Mouse (Mus musculus): ENCODE results near the gene Pde5a. TPM values are rescaled to one million over a fixed set of nuclear protein-coding genes. Genes with fewer than 3 reads are reported as not detected.
A peak's percentile ranks its signal among the peaks of the same experiment; 100 is the strongest.

The Pde5a gene
- polyA plus RNA-seq, 1 experiment, result 2.9 TPM

DNA sequence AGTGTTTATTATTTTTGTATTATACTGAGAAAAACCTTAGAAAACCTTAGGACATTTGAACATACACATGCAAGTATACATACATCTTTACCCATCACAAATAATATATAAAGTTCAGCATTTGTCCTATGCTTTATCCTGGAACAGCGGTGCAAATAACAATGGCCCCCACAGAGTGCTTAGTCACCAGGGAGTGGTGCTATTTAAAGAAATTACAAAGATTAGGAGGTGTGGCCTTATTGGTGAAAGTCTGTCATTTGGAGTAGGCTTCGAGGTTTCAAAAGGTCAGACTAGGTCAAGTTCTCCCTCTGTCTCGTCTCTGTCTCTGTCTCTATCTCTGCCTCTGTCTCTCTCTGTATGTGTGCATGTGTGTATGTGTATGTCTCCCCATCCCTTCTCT is 32.9 kb upstream of the Pde5a start:
- no peak for TF ChIP-seq MAX (IDR thresholded peaks at IDR 0.05)
- TF ChIP-seq FOSL1 (IDR thresholded peaks at IDR 0.05; ENCODE audit: insufficient read depth, low read length, poor library complexity, severe bottlenecking), result no peak
- TF ChIP-seq MYOG (IDR thresholded peaks at IDR 0.05; ENCODE audit: control insufficient read depth, extremely low read depth, insufficient read length), result no peak
- TF ChIP-seq CEBPB (IDR thresholded peaks at IDR 0.05; ENCODE audit: low read depth), result no peak
- no peak for TF ChIP-seq MYOD1 (IDR thresholded peaks at IDR 0.05; ENCODE audit: control insufficient read depth, insufficient read length, low read depth)
- TF ChIP-seq USF1 (IDR thresholded peaks at IDR 0.05; ENCODE audit: low read depth), result no peak
- Histone ChIP-seq H3ac (ENCODE audit: control insufficient read depth, insufficient read length, low read depth) (no peak overlapping the region), H3K79me3 (ENCODE audit: low read depth) (no peaks in the 10 kb centered on the region), H3K36me3 (ENCODE audit: control insufficient read depth, insufficient read depth) (no peaks in the 10 kb centered on the region), H3K27me3 (ENCODE audit: control insufficient read depth, insufficient read depth, insufficient read length) (no peaks in the 10 kb centered on the region), H3K4me3 (ENCODE audit: insufficient read depth, poor library complexity, severe bottlenecking) (no peak overlapping the region), H3K79me2 (ENCODE audit: control insufficient read depth, insufficient read depth) (no peaks in the 10 kb centered on the region)

DNA sequence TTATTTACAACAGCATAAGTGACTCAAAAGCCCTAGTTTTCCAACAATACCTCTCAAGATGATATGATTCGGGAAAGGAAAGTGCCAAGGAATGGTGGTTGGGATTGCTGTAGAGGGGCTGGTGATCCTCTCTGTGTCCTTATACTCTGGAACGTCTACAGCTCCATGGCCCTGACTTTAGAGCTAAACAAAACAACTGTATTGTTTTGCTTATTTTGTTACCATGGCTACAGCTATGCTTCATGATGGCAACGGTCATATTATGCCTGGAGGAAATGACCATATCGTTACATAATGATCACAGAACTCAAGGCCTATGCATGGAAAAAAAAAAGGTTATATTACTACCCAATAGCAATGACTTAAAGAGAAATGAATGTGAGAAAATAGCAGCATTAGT is 32.1 kb upstream of the Pde5a start:
- no peaks in the 10 kb centered on the region for H3K79me2 ChIP-seq (ENCODE audit: control insufficient read depth, insufficient read depth)
- no peaks in the 10 kb centered on the region for H3K27me3 ChIP-seq (ENCODE audit: control insufficient read depth, insufficient read depth, insufficient read length)
- H3ac ChIP-seq (ENCODE audit: control insufficient read depth, insufficient read length, low read depth), result no peak overlapping the region
- no peaks in the 10 kb centered on the region for H3K36me3 ChIP-seq (ENCODE audit: control insufficient read depth, insufficient read depth)
- no peak overlapping the region for H3K4me3 ChIP-seq (ENCODE audit: insufficient read depth, poor library complexity, severe bottlenecking)
- no peaks in the 10 kb centered on the region for H3K79me3 ChIP-seq (ENCODE audit: low read depth)
- TF ChIP-seq CEBPB (IDR thresholded peaks at IDR 0.05; ENCODE audit: low read depth) (no peak), MYOG (IDR thresholded peaks at IDR 0.05; ENCODE audit: control insufficient read depth, extremely low read depth, insufficient read length) (no peak), CTCF (IDR thresholded peaks at IDR 0.05; ENCODE audit: control insufficient read depth, insufficient read depth, insufficient read length) (no peak), FOSL1 (IDR thresholded peaks at IDR 0.05; ENCODE audit: insufficient read depth, low read length, poor library complexity, severe bottlenecking) (no peak), MAX (IDR thresholded peaks at IDR 0.05) (no peak)

DNA sequence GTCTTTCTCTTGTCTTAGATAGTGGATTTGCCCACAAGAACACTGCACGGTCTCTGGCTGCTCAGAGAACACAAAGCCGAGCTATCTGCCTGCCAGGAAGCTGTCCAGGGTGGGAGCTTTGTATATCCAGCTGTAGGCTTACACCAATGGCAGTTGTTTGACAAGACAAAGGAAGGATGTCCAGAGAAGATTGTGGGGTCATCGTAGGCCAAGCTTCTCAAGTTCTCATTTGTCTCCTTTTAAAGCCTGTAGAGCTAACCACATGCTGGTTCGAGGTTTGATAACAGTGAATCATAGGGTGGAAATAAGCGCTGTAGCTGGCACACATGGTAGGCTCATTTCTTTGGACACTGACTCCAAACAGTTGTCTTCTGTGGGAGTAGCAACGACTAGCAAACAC is 24.5 kb upstream of the Pde5a start:
- no peak overlapping the region for H3K4me3 ChIP-seq (ENCODE audit: insufficient read depth, poor library complexity, severe bottlenecking)
- H3K36me3 ChIP-seq (ENCODE audit: control insufficient read depth, insufficient read depth), result no peaks in the 10 kb centered on the region
- H3ac ChIP-seq (ENCODE audit: control insufficient read depth, insufficient read length, low read depth), result no peak overlapping the region
- H3K79me3 ChIP-seq (ENCODE audit: low read depth), result no peaks in the 10 kb centered on the region
- H3K27me3 ChIP-seq (ENCODE audit: control insufficient read depth, insufficient read depth, insufficient read length), result no peaks in the 10 kb centered on the region
- TF ChIP-seq MAX (IDR thresholded peaks at IDR 0.05) (peak; percentile 56), USF1 (IDR thresholded peaks at IDR 0.05; ENCODE audit: low read depth) (no peak), CEBPB (IDR thresholded peaks at IDR 0.05; ENCODE audit: low read depth) (no peak), MYOD1 (IDR thresholded peaks at IDR 0.05; ENCODE audit: control insufficient read depth, insufficient read length, low read depth) (peak; percentile 74)
- H3K79me2 ChIP-seq (ENCODE audit: control insufficient read depth, insufficient read depth), result no peaks in the 10 kb centered on the region

DNA sequence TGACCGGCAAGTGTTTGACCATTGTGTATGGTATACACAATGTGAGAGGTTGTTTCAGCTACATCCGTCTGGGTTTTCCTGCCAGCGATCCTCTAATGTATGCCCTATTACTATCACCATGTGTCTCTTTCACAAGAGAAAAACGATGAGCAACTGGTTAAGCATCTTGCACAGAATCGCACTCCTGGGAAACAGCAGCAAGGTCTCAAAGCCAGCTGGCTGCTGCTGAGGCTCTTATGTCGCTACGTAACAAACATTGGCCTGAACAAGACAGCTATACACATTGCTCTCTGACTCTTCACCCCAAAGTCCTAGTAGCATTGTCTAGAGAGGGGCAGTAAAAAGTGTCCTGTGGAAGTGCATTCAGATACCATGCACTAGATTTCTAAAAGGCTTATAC is 23.5 kb upstream of the Pde5a start:
- Histone ChIP-seq H3K36me3 (ENCODE audit: control insufficient read depth, insufficient read depth) (no peaks in the 10 kb centered on the region), H3K27me3 (ENCODE audit: control insufficient read depth, insufficient read depth, insufficient read length) (no peaks in the 10 kb centered on the region), H3ac (ENCODE audit: control insufficient read depth, insufficient read length, low read depth) (no peak overlapping the region)

DNA sequence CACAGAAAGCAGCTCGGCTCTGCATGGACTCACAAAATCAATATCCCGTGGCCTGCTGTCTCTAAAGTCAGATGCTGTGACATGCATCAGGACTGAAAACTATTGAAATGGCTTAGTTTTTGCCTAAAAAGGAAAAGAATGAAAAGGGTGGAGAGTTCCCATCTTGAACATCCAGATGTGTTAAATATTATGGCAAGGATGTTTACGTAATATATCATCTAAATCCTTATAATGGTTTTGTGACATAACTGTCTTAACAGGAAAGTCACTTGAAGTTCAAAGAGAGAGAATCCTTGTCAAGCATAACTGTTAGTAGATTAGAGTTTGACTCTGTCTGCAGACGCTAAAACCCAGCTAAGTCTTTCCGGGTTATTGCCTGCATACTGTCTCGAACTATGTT is 20.3 kb upstream of the Pde5a start:
- no peak overlapping the region for H3ac ChIP-seq (ENCODE audit: control insufficient read depth, insufficient read length, low read depth)

More for the DNA sequence above, 23.5 kb upstream of the Pde5a start:
- Histone ChIP-seq H3K79me3 (ENCODE audit: low read depth) (no peaks in the 10 kb centered on the region), H3K79me2 (ENCODE audit: control insufficient read depth, insufficient read depth) (no peaks in the 10 kb centered on the region), H3K4me3 (ENCODE audit: insufficient read depth, poor library complexity, severe bottlenecking) (no peak overlapping the region)
- TF ChIP-seq USF1 (IDR thresholded peaks at IDR 0.05; ENCODE audit: low read depth) (no peak), MYOD1 (IDR thresholded peaks at IDR 0.05; ENCODE audit: control insufficient read depth, insufficient read length, low read depth) (no peak), FOSL1 (IDR thresholded peaks at IDR 0.05; ENCODE audit: insufficient read depth, low read length, poor library complexity, severe bottlenecking) (no peak), MAX (IDR thresholded peaks at IDR 0.05) (no peak), CEBPB (IDR thresholded peaks at IDR 0.05; ENCODE audit: low read depth) (no peak), MYOG (IDR thresholded peaks at IDR 0.05; ENCODE audit: control insufficient read depth, extremely low read depth, insufficient read length) (no peak), CTCF (IDR thresholded peaks at IDR 0.05; ENCODE audit: control insufficient read depth, insufficient read depth, insufficient read length) (no peak)

DNA sequence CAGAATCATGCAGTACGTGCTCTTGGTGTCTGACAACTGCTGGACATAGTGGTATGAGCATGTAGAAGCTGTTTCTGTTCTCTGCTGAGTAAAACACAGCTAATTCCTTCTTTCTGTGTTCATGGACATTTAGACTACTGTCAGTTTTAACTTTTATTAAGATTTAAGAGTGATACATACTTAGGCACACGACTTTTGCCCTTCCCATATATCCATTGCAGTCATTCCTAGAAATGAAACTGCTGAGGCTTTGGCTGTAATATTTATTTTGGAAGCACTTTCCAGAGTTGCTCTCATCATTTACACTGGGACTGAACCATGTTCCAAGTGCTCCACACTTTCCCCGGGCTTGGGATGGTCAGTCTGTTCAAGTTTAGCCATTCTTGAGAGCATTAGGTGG is 18.6 kb upstream of the Pde5a start:
- no peak overlapping the region for H3K4me3 ChIP-seq (ENCODE audit: insufficient read depth, poor library complexity, severe bottlenecking)

More for the DNA sequence above, 20.3 kb upstream of the Pde5a start:
- TF ChIP-seq CEBPB (IDR thresholded peaks at IDR 0.05; ENCODE audit: low read depth) (no peak), CTCF (IDR thresholded peaks at IDR 0.05; ENCODE audit: control insufficient read depth, insufficient read depth, insufficient read length) (no peak), USF1 (IDR thresholded peaks at IDR 0.05; ENCODE audit: low read depth) (no peak), MYOD1 (IDR thresholded peaks at IDR 0.05; ENCODE audit: control insufficient read depth, insufficient read length, low read depth) (no peak), FOSL1 (IDR thresholded peaks at IDR 0.05; ENCODE audit: insufficient read depth, low read length, poor library complexity, severe bottlenecking) (no peak)
- H3K4me3 ChIP-seq (ENCODE audit: insufficient read depth, poor library complexity, severe bottlenecking), result no peak overlapping the region
- no peaks in the 10 kb centered on the region for H3K36me3 ChIP-seq (ENCODE audit: control insufficient read depth, insufficient read depth)
- H3K79me3 ChIP-seq (ENCODE audit: low read depth), result no peaks in the 10 kb centered on the region
- H3K27me3 ChIP-seq (ENCODE audit: control insufficient read depth, insufficient read depth, insufficient read length), result no peaks in the 10 kb centered on the region
- no peaks in the 10 kb centered on the region for H3K79me2 ChIP-seq (ENCODE audit: control insufficient read depth, insufficient read depth)

More for the DNA sequence above, 18.6 kb upstream of the Pde5a start:
- Histone ChIP-seq H3K79me2 (ENCODE audit: control insufficient read depth, insufficient read depth) (no peaks in the 10 kb centered on the region), H3K79me3 (ENCODE audit: low read depth) (no peaks in the 10 kb centered on the region), H3K36me3 (ENCODE audit: control insufficient read depth, insufficient read depth) (no peaks in the 10 kb centered on the region), H3K27me3 (ENCODE audit: control insufficient read depth, insufficient read depth, insufficient read length) (no peaks in the 10 kb centered on the region), H3ac (ENCODE audit: control insufficient read depth, insufficient read length, low read depth) (no peak overlapping the region)
- no peak for TF ChIP-seq FOSL1 (IDR thresholded peaks at IDR 0.05; ENCODE audit: insufficient read depth, low read length, poor library complexity, severe bottlenecking)
- no peak for TF ChIP-seq MYOD1 (IDR thresholded peaks at IDR 0.05; ENCODE audit: control insufficient read depth, insufficient read length, low read depth)
- no peak for TF ChIP-seq MYOG (IDR thresholded peaks at IDR 0.05; ENCODE audit: control insufficient read depth, extremely low read depth, insufficient read length)
- no peak for TF ChIP-seq MAX (IDR thresholded peaks at IDR 0.05)
- no peak for TF ChIP-seq CEBPB (IDR thresholded peaks at IDR 0.05; ENCODE audit: low read depth)
- no peak for TF ChIP-seq CTCF (IDR thresholded peaks at IDR 0.05; ENCODE audit: control insufficient read depth, insufficient read depth, insufficient read length)

Measured in C2C12 (cell line).